Mouse (Mus musculus): Measurements from ENCODE around the gene Gm7030.
"Not testable (repeated sequence)": the region's sequence is repeated elsewhere in the genome, so short reads cannot be mapped to it uniquely, and the experiment has no call there.

Gm7030 gene

DNA sequence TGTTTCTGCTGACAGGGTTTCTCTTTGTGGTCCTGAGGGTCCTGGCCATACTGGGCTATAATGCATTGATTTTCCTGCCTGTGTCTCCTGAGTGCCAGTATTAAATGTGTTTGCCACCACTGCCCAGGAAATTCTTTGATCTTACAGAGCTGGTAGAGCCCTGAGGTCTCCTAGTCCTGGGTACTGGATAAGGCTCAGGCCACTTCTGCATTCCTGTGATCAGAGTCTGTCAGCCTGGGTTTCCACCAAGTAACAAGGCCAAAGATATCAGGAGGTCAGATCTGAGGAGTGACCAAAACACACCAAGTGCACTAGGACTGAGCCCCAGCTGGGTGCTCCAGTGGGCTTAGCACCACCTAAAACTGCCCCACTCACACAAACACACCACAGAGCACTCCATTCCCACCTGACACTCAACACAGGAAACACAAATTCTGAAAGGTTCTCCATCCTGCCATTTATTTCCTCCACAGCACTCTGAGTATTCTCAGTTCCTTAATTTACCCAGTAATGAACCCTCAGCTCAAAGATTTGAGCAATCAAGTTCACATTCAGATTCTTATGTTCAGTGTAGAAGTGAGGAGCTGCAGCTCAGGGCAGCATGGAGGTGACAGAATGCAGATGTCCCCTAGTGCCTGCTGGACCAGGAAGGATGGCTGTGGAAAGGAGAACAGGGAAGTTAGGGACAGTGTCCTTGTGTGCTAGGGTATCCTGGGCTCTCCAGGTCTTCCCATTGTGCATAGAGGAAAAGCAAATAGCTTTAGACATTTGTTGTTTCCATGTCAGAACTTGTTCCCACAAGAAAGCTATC, 6.4 kb upstream of the Gm7030 start:
- DNase-seq (ENCODE audit: low spot score), result not testable (repeated sequence)

DNA sequence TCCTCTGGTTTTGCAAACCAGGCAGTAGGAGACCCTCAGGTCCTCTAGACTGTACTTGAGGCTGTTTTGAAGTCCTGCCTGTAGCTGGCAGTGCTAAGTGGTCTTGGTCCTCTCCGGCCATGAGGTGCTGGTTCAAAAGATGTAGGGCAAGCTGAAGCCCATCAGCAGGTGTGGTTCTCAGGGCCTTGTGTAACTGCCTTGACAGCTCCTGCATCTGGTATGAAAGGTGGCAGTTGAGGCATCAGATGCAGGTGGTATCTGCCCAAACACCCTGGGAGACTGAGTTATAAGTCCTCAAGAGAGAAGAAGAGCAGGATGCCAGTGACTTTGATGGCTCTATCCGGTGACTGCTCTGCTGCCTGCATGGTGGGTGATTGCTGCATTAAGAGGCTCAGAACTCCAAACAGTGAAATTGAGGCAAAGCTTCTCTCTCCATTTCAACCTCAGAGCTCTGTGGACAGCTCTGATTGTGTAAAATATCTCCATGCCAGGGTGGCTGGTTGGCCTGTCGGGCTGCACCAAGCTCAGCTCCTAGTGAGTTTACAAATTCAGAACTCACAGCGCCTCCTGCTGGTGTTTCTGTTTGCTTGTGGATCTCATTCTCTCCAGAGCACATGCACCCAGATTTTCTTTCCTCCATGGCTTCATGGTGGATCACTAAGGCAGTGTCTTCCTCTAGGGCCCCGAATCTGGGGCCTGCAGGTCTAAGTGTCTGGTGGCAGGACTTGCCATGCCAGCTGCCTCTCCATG, 2.5 kb upstream of the Gm7030 start:
- DNase-seq (ENCODE audit: low spot score), result peak; percentile 46

- not testable (repeated sequence) for DNase-seq (ENCODE audit: low spot score)
These were observed 700 bp downstream of the Gm7030 start for GRCm38 (mm10) chr17:36128525-36128924.

DNA sequence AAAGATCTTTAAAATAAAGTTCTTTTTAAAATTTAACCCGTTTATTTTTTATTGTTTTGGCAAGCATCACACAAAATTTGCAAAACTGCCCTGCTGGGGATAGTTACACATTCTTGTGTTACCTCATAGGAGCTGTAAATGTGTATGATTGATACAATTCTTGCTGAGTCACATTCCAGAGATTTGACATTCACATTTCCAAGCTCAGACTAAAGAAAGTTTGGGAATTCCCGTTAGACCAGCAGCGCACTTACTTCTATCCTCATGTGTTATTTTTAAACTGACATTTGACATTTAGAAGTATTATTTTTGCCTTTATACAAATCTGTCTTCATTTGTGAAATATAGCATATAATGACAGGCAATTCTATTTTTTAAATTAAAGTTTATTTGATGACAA, 5.1 kb downstream of the Gm7030 start:
- not testable (repeated sequence) for DNase-seq (ENCODE audit: low spot score)

DNA sequence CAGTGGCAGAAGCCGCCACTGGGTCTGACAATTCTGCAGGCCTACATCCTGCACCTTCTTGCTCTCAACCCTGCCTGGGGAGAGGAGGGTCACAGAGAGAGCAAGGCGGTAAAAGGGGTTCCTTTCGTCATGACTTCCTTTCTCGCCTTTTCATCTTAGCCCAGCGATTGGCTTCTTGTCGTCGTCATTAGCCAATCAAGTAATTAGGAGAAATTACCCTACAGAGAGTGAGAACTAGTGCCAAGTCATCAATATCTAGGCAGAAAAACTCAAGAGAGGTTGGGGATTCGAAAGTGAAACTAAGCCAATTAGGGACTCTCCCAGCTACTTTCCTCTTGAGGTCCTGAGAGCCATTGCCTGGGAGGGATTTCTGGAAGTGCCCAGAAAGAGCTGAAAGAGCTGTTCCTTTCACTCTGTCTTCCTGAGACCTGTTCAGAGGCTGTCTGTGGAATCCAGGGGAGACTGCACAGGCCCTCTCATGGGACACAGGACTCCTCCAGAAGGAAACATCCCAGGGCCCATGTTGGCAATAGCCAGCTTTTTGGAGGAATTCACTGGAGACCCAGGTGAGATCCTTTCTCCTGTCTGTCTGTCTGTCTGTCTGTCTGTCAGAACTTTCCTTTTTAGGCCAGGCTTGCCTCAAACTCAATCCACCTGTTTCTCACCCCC, 7.7 kb downstream of the Gm7030 start, which contains the start of gene Gm19684:
Gene Gm19684 (plus strand): TSS at position 327 of the 669 bp plus-strand sequence.
- DNase-seq (ENCODE audit: low spot score), result peak; percentile 28

DNA sequence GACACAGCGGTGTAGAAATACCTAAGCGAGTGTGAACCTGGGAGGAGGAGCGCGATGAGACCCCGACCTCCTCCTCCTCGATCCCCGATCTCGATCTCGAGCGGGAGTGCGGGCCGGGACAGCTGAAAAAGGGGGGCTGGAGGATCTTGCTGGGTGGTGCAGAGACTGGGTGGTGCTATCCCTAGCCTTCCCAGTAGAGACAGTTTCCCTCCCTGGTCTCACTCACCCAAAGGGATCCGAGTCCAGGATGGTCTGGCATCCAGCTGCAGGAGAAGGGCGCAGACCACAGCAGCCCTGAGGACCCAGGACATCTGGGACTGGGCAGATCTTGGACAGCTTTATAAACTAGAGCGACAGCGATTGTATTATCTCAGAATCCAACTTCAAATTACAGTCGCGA, 8.4 kb downstream of the Gm7030 start:
- not testable (repeated sequence) for DNase-seq (ENCODE audit: low spot score)

DNA sequence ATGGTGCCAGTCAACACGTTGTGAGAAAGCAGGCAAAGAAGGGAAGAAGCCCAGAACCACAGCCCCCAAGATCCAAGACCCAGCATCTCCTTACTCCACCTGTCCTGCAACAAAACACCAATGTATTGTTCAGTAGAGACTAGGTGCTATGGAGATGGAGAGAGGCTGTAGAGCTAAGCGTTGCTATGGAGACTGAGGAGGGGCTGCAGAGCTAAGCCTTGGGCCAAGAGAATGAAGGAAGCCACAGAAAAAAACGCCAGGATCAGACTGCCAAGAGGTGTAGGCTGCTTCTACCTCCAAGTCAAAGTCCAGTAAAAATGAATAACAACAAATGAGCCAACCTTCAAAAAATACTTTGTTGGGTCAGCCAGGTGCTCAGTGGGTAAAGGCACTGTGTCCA, 12.7 kb downstream of the Gm7030 start:
- DNase-seq (ENCODE audit: low spot score), result not testable (repeated sequence)

- DNase-seq (ENCODE audit: low spot score), result peak; percentile 41
These were observed 15.1 kb downstream of the Gm7030 start for GRCm38 (mm10) chr17:36113979-36114593.

GRCm38 (mm10) chr17:36111510-36111868, 17.7 kb downstream of the Gm7030 start:
- not testable (repeated sequence) for DNase-seq (ENCODE audit: low spot score)

DNA sequence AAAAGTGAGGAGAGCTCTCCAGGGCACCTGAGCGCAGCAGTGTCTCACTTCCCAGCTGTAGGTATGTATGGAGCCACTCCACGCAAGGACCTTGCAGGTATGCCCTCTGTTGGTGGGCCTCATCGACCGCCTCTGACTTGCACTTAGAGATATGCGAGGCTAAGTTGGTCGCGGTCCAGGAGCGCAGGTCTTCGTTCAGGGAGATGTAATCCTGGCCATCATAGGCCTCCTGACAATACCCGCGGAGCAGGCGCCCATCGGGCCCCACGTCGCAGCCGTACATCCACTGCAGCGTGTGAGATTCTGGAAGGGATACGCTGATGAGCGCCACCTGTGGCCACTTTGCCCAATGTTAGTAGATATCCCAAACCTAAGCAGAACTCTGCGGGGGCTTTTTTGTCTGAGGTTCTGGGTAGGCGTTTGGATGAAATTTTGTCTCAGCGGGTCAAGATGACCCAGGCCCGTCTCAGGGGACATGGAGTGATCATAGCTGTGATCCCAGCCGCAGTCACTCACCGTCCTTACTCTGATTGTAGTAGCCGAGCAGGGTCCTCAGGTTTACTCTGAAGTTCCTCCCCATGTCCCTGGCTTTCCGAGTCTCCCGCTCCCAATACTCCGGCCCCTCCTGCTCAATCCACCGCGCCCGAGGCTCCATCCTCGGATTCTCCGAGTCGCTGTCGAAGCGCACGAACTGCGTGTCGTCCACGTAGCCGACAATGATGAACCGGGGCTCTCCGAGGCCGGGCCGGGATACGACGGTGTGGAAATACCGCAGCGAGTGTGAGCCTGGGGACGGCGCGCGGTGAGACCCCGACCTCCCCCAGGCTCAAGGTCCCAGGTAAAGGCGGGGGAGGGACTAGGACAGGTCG, 18.4 kb downstream of the Gm7030 start:
- DNase-seq (ENCODE audit: low spot score), result not testable (repeated sequence)

- DNase-seq (ENCODE audit: low spot score), result not testable (repeated sequence)
These were observed 19.1 kb downstream of the Gm7030 start for GRCm38 (mm10) chr17:36110129-36110528.

DNA sequence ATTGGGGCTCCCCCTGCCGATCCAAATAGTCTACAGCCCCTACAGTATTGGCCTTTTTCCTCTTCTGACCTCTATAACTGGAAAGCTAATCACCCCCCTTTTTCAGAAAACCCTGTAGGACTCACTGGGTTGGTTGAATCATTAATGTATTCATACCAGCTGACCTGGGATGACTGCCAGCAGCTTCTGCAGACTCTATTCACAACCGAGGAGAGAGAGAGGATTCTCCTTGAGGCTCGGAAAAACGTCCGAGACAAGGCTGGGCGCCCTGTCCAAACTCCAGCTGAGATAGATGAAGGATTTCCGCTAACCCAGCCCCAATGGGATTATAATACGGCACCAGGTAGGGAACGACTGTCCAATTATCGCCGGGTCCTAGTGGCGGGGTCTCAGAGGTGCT, 27.1 kb downstream of the Gm7030 start:
- not testable (repeated sequence) for DNase-seq (ENCODE audit: low spot score)

GRCm38 (mm10) chr17:36099603-36100002, 29.6 kb downstream of the Gm7030 start:
- not testable (repeated sequence) for DNase-seq (ENCODE audit: low spot score)

GRCm38 (mm10) chr17:36093936-36094335, 35.3 kb downstream of the Gm7030 start:
- no peak for DNase-seq (ENCODE audit: low spot score)

DNA sequence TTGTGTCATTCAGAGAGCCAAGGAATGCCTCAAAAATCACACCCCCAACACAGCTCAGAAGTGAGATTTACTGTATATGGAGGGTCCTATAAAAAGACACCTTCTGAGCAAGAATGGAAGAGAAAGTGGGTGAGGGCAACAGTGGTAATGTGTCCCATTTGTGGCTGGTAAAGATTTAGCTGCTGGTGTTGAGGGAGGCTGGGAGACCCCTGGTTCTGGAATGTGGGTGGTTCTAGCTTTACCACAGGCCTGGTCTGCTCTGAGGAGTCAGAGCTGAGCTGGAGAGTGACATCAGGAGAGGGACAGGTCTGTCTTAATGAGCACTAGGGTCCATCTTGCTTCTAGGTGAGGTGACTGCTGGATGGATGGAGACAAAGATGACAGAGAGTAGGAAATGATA, 36.7 kb downstream of the Gm7030 start:
- DNase-seq (ENCODE audit: low spot score), result not testable (repeated sequence)

DNA sequence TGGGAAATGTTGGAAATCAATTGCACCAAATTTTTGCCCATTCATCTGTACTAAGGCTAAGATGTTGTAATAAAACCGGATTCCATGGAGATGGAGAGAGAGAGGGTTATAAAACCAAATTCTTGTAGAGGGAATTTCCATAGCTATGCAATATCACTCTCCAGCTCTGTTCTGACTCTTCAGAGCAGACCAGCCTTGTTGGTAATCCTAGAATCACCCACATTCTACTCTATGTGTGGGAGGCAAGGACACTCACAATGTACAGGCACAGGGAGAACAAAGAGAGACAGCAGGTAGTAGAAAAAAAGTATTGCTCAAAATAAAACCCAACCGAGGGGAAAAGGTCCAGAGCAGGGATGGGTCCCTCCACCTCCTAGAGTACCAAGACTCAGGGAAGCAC, 37.3 kb downstream of the Gm7030 start:
- DNase-seq (ENCODE audit: low spot score), result not testable (repeated sequence)

DNA sequence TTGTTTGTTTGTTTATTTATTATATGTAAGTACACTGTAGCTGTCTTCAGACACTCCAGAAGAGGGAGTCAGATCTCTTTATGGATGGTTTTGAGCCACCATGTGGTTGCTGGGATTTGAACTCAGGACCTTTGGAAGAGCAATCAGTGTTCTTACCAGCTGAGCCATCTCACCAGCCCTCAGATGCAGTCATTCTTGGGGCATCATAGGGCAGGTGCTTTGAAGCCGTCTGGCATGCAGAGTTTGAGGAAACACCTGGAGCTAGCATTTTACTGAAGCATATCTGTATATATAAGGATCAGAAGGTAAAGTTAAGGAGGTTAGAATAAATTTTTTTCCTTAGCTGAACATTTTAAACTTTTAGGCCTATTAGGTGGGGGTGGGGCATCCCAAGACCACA, 43.2 kb downstream of the Gm7030 start:
- DNase-seq (ENCODE audit: low spot score), result not testable (repeated sequence)

DNA sequence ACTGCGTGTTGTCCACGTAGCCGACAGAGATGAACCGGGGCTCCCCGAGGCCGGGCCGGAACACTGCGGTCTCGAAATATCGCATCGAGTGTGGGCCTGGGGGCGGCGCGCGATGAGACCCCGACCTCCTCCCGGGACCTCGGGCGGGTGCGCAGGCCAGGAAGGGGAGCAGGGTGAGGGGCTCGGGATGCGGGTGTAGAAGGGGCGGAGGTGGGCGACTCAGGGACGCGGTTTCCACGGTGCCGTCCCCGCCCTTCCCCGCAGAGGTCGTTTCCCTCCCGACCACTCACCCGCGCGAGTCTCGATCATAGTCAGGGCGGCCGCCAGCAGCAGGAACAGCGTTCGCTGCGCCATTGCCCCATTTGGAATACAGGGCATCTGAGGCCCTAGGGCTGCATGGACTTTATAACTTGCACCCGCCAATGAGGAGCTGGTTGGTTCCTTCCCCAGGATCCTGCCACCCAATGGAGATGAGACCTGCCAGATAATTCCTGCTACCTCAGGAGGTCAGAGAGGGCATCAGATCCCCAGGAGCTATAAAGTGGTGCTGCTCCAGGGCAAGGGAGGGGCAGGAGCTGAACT, 45.3 kb downstream of the Gm7030 start:
- DNase-seq (ENCODE audit: low spot score), result no peak

GRCm38 (mm10) chr17:36083266-36083869, 45.9 kb downstream of the Gm7030 start:
- DNase-seq (ENCODE audit: low spot score), result no peak

DNA sequence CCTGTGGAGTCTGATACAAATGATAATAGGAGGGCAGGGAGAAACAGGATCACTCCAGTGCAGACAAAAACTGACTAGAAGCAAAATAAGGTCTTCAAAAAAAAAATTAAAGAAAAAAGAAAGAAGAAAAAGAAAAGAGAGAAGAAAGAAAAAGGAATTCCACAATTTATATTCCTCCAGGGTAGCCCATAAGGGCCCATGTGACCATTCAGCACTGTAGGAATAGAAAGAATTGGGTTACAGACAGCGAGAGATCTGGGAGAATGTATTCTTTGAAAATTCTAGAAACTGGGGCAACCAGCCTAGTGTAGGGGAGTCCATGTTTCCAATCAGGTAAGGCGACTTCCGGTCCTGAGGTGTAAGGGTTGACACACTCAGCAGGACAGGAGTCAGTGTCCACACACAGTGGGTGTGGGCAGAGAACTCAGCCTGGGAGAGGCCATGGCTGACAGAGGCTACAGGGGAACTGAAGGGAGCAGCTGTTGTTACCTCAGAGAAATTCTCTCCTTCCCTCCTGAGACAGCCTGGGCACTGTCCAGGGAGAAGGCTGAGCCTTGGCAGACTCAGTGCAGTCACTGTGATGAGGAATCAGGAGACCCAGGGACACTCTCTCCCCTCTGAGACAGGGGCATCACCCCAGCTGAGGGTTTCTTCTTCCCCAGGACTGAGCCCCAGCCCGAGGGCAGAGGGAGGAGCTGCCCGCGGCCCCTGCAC, 46.5 kb downstream of the Gm7030 start:
- not testable (repeated sequence) for DNase-seq (ENCODE audit: low spot score)

Measured in c-Kit-positive CD71-positive TER-119-positive erythroid progenitor cells, embryonic 14.5 days (primary cell).